Mouse (Mus musculus): ENCODE results near the gene Ptprz1. TPM values are rescaled to one million over a fixed set of nuclear protein-coding genes. Genes with fewer than 3 reads are reported as not detected.

The Ptprz1 gene
- total RNA-seq (2021), result under 1 TPM; 0.27 to 0.45 TPM
- long read RNA-seq, experiment 1, result 0 reads
- long read RNA-seq, experiment 2, partial matches to known transcripts, result 0 of 1 reads
- long read RNA-seq, experiment 2, other reads (novel, unspliced or antisense), result 1 of 1 reads

- DNase-seq (ENCODE audit: low spot score), result no peak
Observed at GRCm38 (mm10) chr6:22874781-22875613, at the start of gene Ptprz1. Ptprz1 (plus strand) TSS chr6:22875502.

- no peak for DNase-seq (ENCODE audit: low spot score)
Observed at GRCm38 (mm10) chr6:22833637-22834036, 41.7 kb upstream of the Ptprz1 start.

GRCm38 (mm10) chr6:22834100-22834970 lies 41.0 kb upstream of the Ptprz1 start:
- DNase-seq (ENCODE audit: low spot score), result no peak

GRCm38 (mm10) chr6:22875614-22876541 lies 576 bp downstream of the Ptprz1 start:
- DNase-seq (ENCODE audit: low spot score), result no peak

GRCm38 (mm10) chr6:22887978-22888377 lies 12.7 kb downstream of the Ptprz1 start:
- no peak for DNase-seq (ENCODE audit: low spot score)

- no peak for DNase-seq (ENCODE audit: low spot score)
Observed at GRCm38 (mm10) chr6:22889333-22889732, 14.0 kb downstream of the Ptprz1 start.

GRCm38 (mm10) chr6:22901983-22902382 lies 26.7 kb downstream of the Ptprz1 start:
- no peak for DNase-seq (ENCODE audit: low spot score)

- no peak for DNase-seq (ENCODE audit: low spot score)
Observed at GRCm38 (mm10) chr6:22908510-22909256, 33.4 kb downstream of the Ptprz1 start.

GRCm38 (mm10) chr6:22909257-22909907 lies 34.1 kb downstream of the Ptprz1 start:
- DNase-seq (ENCODE audit: low spot score), result no peak

- no peak for DNase-seq (ENCODE audit: low spot score)
Observed at GRCm38 (mm10) chr6:22909908-22910260, 34.6 kb downstream of the Ptprz1 start.

GRCm38 (mm10) chr6:22922880-22923279 lies 47.6 kb downstream of the Ptprz1 start:
- DNase-seq (ENCODE audit: low spot score), result no peak

GRCm38 (mm10) chr6:22932768-22933265 lies 57.5 kb downstream of the Ptprz1 start:
- DNase-seq (ENCODE audit: low spot score), result no peak

- no peak for DNase-seq (ENCODE audit: low spot score)
Observed at GRCm38 (mm10) chr6:22937126-22937525, 61.8 kb downstream of the Ptprz1 start.

GRCm38 (mm10) chr6:22937526-22937925 lies 62.2 kb downstream of the Ptprz1 start:
- DNase-seq (ENCODE audit: low spot score), result no peak

GRCm38 (mm10) chr6:22944191-22944590 lies 68.9 kb downstream of the Ptprz1 start:
- DNase-seq (ENCODE audit: low spot score), result no peak

- DNase-seq (ENCODE audit: low spot score), result no peak
Observed at GRCm38 (mm10) chr6:22963374-22963773, 88.1 kb downstream of the Ptprz1 start.

GRCm38 (mm10) chr6:22968073-22968472 lies 92.8 kb downstream of the Ptprz1 start:
- DNase-seq (ENCODE audit: low spot score), result no peak

GRCm38 (mm10) chr6:22983769-22984519 lies 108.6 kb downstream of the Ptprz1 start:
- no peak for DNase-seq (ENCODE audit: low spot score)
